Mouse (Mus musculus) stomach, embryonic 14.5 days (tissue): ENCODE results near the gene Btg4. TPM values are rescaled to one million over a fixed set of nuclear protein-coding genes. Genes with fewer than 3 reads are reported as not detected.
A peak's percentile ranks its signal among the peaks of the same experiment; 100 is the strongest.

Experiments used
- ATAC-seq: fragments of 200-750 bp; cut with Nextera tagmentation; 2 replicates; pipeline ENCODE4 v1.8.0; 2017; ENCODE audit warnings: low read depth, moderate TSS enrichment; ENCODE audit not compliant: insufficient number of reproducible peaks, insufficient read depth, low FRiP score
- H3K27ac ChIP-seq: fragments of 300-500 bp; sonication (generic); 2 replicates; pipeline ENCODE4 v1.5.1; 2014; ENCODE audit warnings: mild to moderate bottlenecking, low read length, moderate library complexity, mixed read lengths
- H3K27me3 ChIP-seq: fragments of 300-500 bp; sonication (generic); 2 replicates; pipeline ENCODE4 v1.6.1; 2014; ENCODE audit warnings: low read length, control low read depth, mixed read lengths; ENCODE audit not compliant: control insufficient read depth, insufficient read depth
- H3K36me3 ChIP-seq: fragments of 300-500 bp; sonication (generic); 2 replicates; pipeline ENCODE4 v1.6.1; 2014; ENCODE audit warnings: mild to moderate bottlenecking, control low read depth, low read length, moderate library complexity, mixed read lengths; ENCODE audit not compliant: control insufficient read depth, insufficient read depth
- H3K4me1 ChIP-seq: fragments of 300-500 bp; sonication (generic); 2 replicates; pipeline ENCODE4 v1.6.1; 2014; ENCODE audit warnings: low read length, control low read depth, mixed read lengths; ENCODE audit not compliant: control insufficient read depth, insufficient read depth
- H3K4me2 ChIP-seq: fragments of 300-500 bp; sonication (generic); replicated peaks from 2 replicates; pipeline ENCODE4 v1.6.1; 2014; ENCODE audit warnings: low read depth, low read length, control low read depth
- H3K4me3 ChIP-seq: fragments of 300-500 bp; sonication (generic); 2 replicates; pipeline ENCODE4 v1.5.1; 2014; ENCODE audit warnings: low read depth, low read length, control low read depth
- H3K9ac ChIP-seq: fragments of 300-500 bp; sonication (generic); replicated peaks from 2 replicates; pipeline ENCODE4 v1.6.1; 2014; ENCODE audit warnings: low read depth, mild to moderate bottlenecking, control low read depth, low read length, moderate library complexity, mixed read lengths
- H3K9me3 ChIP-seq: fragments of 300-500 bp; sonication (generic); 2 replicates; pipeline ENCODE4 v1.6.1; 2016; ENCODE audit warnings: low read depth, low read length, control low read depth; ENCODE audit not compliant: control insufficient read depth
- WGBS: fragments of 180-500 bp; shearing (Covaris S2); extraction: QIAGEN DNeasy Blood & Tissue Kit; methylation state at CpG from one replicate; pipeline ENCODE4 v1.1.7; 2014; 5-methylcytosine and 5-hydroxymethylcytosine counted together
- polyA plus RNA-seq: library from polyadenylated mRNA; unstranded; fragments of >200 nt; fragmentation: Nextera tagmentation; extraction: Ambion mirVana; gene quantifications from 2 replicates; pipeline ENCODE4 v1.2.1, GENCODE M21; 2014

Btg4 gene
- polyA plus RNA-seq, 1 experiment from 2014 or later: not detected

GRCm38 (mm10) chr9:51070801-51071200 is 10.1 kb downstream of the Btg4 start:
- Histone ChIP-seq H3K4me3 (no peak overlapping the region), H3K27me3 (no peaks in the 10 kb centered on the region), H3K4me2 (no peak overlapping the region), H3K4me1 (peaks cover 2% of the 10 kb centered on the region; the same call in 1 of the 2 replicates), H3K9me3 (no peaks in the 10 kb centered on the region), H3K27ac (no peak overlapping the region), H3K36me3 (no peaks in the 10 kb centered on the region), H3K9ac (no peak overlapping the region)
- 73% methylated on average over 4 of the region's 4 CpGs for whole genome bisulfite sequencing
- no peak for ATAC-seq

GRCm38 (mm10) chr9:51075780-51076179 is 15.1 kb downstream of the Btg4 start:
- Histone ChIP-seq H3K9ac (no peak overlapping the region), H3K36me3 (no peaks in the 10 kb centered on the region), H3K4me1 (peaks cover 10% of the 10 kb centered on the region; the same call in 1 of the 2 replicates), H3K4me3 (peak overlapping the region; percentile 52), H3K4me2 (peak overlapping the region; percentile 94), H3K9me3 (no peaks in the 10 kb centered on the region), H3K27me3 (no peaks in the 10 kb centered on the region), H3K27ac (no peak overlapping the region)
- 19% methylated on average over 3 of the region's 3 CpGs for WGBS
- no peak for ATAC-seq

- Histone ChIP-seq H3K9ac (peak overlapping the region; percentile 50), H3K9me3 (no peaks in the 10 kb centered on the region), H3K27ac (peak overlapping the region; percentile 48; the same call in 1 of the 2 replicates), H3K4me1 (peaks cover 10% of the 10 kb centered on the region; the same call in 1 of the 2 replicates), H3K4me2 (peak overlapping the region; percentile 94), H3K4me3 (peak overlapping the region; percentile 52), H3K27me3 (no peaks in the 10 kb centered on the region), H3K36me3 (no peaks in the 10 kb centered on the region)
- 0% methylated on average over 17 of the region's 17 CpGs for WGBS
- peak; percentile 18; the same call in 1 of the 2 replicates for ATAC-seq
Measured at GRCm38 (mm10) chr9:51076300-51076978, 15.7 kb downstream of the Btg4 start.

- Histone ChIP-seq H3K4me1 (peaks cover 10% of the 10 kb centered on the region; the same call in 1 of the 2 replicates), H3K27me3 (no peaks in the 10 kb centered on the region), H3K9me3 (no peaks in the 10 kb centered on the region), H3K4me3 (peak within 1 kb of the TSS; percentile 52), H3K27ac (peak within 1 kb of the TSS; percentile 48; the same call in 1 of the 2 replicates), H3K9ac (peak within 1 kb of the TSS; percentile 50), H3K36me3 (no peaks in the 10 kb centered on the region), H3K4me2 (peak within 1 kb of the TSS; percentile 94)
- ATAC-seq: peak; percentile 97
- 0% methylated on average over 14 of the region's 14 CpGs for WGBS
Measured at GRCm38 (mm10) chr9:51076979-51077315, 16.2 kb downstream of the Btg4 start, which contains the start of gene Layn. TSS of gene Layn (minus strand) at chr9:51077094.

- no peak for ATAC-seq
- Histone ChIP-seq H3K36me3 (no peaks in the 10 kb centered on the region), H3K27ac (no peak overlapping the region), H3K4me3 (no peak overlapping the region), H3K27me3 (no peaks in the 10 kb centered on the region), H3K4me2 (no peak overlapping the region), H3K9me3 (no peaks in the 10 kb centered on the region), H3K4me1 (peaks cover 6% of the 10 kb centered on the region; the same call in 1 of the 2 replicates), H3K9ac (no peak overlapping the region)
- WGBS: 85% methylated on average over 5 of the region's 5 CpGs
Measured at GRCm38 (mm10) chr9:51081614-51082013, 20.9 kb downstream of the Btg4 start.

- WGBS: 58% methylated on average over 5 of the region's 5 CpGs
- no peaks in the 10 kb centered on the region for H3K27me3 ChIP-seq
Measured at GRCm38 (mm10) chr9:51093697-51094096, 33.0 kb downstream of the Btg4 start.

GRCm38 (mm10) chr9:51096306-51096705 is 35.6 kb downstream of the Btg4 start:
- 23% methylated on average over 2 of the region's 2 CpGs for WGBS
- no peak for ATAC-seq
- no peak overlapping the region for H3K9ac ChIP-seq
- no peak overlapping the region for H3K4me3 ChIP-seq
- H3K27me3 ChIP-seq: no peaks in the 10 kb centered on the region
- no peak overlapping the region for H3K4me2 ChIP-seq
- no peaks in the 10 kb centered on the region for H3K36me3 ChIP-seq
- no peaks in the 10 kb centered on the region for H3K4me1 ChIP-seq
- H3K27ac ChIP-seq: no peak overlapping the region
- H3K9me3 ChIP-seq: no peaks in the 10 kb centered on the region

More at GRCm38 (mm10) chr9:51093697-51094096, 33.0 kb downstream of the Btg4 start:
- Histone ChIP-seq H3K27ac (no peak overlapping the region), H3K4me3 (no peak overlapping the region), H3K36me3 (no peaks in the 10 kb centered on the region), H3K4me2 (no peak overlapping the region), H3K9ac (no peak overlapping the region), H3K9me3 (no peaks in the 10 kb centered on the region), H3K4me1 (no peaks in the 10 kb centered on the region)
- ATAC-seq: no peak

- no peaks in the 10 kb centered on the region for H3K9me3 ChIP-seq
- H3K4me3 ChIP-seq: peak within 1 kb of the TSS; percentile 16
- no peak within 1 kb of the TSS for H3K27ac ChIP-seq
- 10% methylated on average over 27 of the region's 27 CpGs for WGBS
- no peak within 1 kb of the TSS for H3K9ac ChIP-seq
- H3K4me2 ChIP-seq: peak within 1 kb of the TSS; percentile 37
- no peaks in the 10 kb centered on the region for H3K36me3 ChIP-seq
- no peaks in the 10 kb centered on the region; the same call in 1 of the 2 replicates for H3K4me1 ChIP-seq
- peak; percentile 81; the same call in 1 of the 2 replicates for ATAC-seq
- H3K27me3 ChIP-seq: no peaks in the 10 kb centered on the region
Measured at GRCm38 (mm10) chr9:51101756-51102425, 41.2 kb downstream of the Btg4 start, which contains the start of gene 4833427G06Rik. TSS of gene 4833427G06Rik (minus strand) at chr9:51102078.
